Mouse (Mus musculus) lung, adult 2 months (tissue): ENCODE data around the gene Grik2.

Experiments used
- CTCF ChIP-seq: fragments of 200-500 bp; IDR thresholded peaks from 2 replicates; pipeline ENCODE4 v1.5.1; 2011; ENCODE audit warnings: mild to moderate bottlenecking, low read length, control low read depth; ENCODE audit not compliant: insufficient read depth
- POLR2A ChIP-seq: fragments of 200-500 bp; IDR thresholded peaks from 2 replicates; pipeline ENCODE4 v1.6.1; 2011; ENCODE audit warnings: low read depth, mild to moderate bottlenecking, control low read depth, low read length, borderline replicate concordance; ENCODE audit errors: extremely low read depth

GRCm38 (mm10) chr10:49794129-49794528 is 5.6 kb upstream of the Grik2 start:
- TF ChIP-seq POLR2A (no peak), CTCF (no peak)
